Mouse (Mus musculus): ENCODE data around the gene Naaladl1. TPM values are rescaled to one million over a fixed set of nuclear protein-coding genes. Genes with fewer than 3 reads are reported as not detected.

Naaladl1 gene
- polyA plus RNA-seq (2012; rRNA removed): 4.2 and 4.4 TPM in 2 replicates

GRCm38 (mm10) chr19:6105586-6105985 lies at the start of gene Naaladl1:
Gene Naaladl1, plus strand, starts transcription at chr19:6105782.

GRCm38 (mm10) chr19:6057313-6058096 lies 48.1 kb upstream of the Naaladl1 start, which contains the start of the genes Mrpl49 and Fau:
Gene Mrpl49, minus strand, starts transcription at chr19:6057785.
Gene Fau, plus strand, starts transcription at chr19:6057844.

GRCm38 (mm10) chr19:6061021-6061533 lies 44.5 kb upstream of the Naaladl1 start, which contains the start of gene Znhit2:
Gene Znhit2, plus strand, starts transcription at chr19:6061192.

GRCm38 (mm10) chr19:6067724-6068415 lies 37.7 kb upstream of the Naaladl1 start, which contains the start of gene Tm7sf2:
Gene Tm7sf2, minus strand, starts transcription at chr19:6068373.

DNA sequence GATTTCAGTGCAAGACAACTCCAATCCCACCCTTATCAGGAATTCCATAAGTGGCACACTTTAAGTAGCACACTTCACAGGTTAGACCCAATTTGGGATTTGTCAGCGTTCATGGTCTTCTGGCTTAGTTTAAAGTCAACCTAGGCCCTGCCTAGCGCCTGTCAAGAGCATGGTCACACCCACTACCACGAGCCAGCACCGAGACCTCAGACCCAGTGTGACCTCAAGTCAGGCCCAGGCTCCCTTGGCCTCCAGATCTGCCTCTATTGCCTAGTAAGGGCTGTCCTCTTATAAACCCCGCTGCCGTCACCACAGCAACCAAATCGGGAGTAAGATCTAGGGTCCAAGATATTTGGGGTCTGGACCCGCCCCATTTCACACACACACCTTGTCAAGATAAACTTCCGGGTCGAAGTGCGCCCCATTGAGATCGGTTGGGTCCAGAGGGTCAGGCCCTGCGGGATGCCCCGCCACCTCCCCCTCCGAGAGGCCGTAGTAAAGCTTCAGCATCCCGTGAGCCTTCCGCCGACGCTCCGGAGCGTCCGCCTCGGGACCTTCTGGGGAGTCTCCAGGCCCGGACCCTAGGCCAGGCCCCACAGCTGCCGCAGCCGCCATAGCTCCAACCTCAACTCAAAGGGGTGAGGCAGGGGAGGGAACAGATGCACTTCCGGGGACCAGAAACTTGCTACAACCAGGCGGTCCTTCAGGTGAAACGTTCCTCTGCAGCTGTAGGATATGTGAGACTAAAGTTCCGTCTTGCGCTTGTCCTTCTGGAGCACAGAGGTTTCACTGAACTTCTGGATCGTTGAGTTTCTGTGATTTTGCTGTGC lies 28.8 kb upstream of the Naaladl1 start, which contains the start of gene Vps51:
Gene Vps51 (minus strand): TSS at position 668 of the 830 bp plus-strand sequence.

DNA sequence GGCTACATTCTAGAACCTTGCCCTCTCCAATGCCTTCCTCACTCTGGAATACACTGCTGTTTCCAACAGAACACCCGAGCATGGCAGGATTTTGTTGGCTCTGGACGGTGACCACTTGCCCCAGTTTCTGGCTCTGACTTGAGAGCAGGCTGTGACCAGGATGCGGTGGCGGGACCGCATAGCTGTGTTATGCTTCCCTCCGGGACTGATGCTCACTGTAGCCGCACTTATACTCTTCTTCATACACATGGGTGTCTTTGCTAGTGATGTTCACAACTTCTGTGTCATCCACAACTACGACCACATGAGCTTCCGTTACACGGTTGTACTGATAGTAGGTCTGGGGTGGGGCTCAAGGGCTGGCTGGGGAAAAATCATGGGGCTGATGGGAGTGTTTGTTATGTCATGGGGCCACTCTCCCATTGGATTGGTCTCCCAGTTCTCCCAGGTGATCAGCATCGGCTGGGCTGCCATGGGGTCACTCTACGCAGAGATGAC lies 25.6 kb upstream of the Naaladl1 start, which contains the start of gene Tmem262:
Gene Tmem262 (plus strand): TSS at position 51 of the 498 bp plus-strand sequence.

DNA sequence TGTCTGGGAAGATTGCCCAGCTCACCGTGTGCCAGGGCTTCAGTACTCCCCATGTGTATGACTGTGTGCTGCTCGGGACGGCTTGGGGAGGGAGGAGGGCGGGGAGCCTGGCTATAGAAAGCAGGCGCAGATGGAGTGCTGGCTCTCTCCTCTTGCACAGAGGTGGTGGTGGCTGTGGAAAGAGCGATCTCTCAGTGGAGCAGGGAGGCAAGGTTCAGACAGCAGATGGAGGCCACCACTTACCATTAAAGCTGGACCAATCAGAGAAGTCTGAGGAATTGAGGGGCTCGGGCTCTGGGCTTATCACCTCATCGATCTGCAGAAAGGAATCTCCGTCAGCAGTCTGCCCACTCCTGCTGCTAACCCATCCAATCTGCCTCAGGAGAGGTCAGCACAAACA lies 23.4 kb upstream of the Naaladl1 start, which contains the start of gene Gm28374:
Gene Gm28374 (minus strand): TSS at position 101 of the 400 bp plus-strand sequence.

GRCm38 (mm10) chr19:6084478-6085248 lies 20.9 kb upstream of the Naaladl1 start, which contains the start of the genes Zfpl1 and Cdca5:
Gene Zfpl1, minus strand, starts transcription at chr19:6084956.
Gene Cdca5, plus strand, starts transcription at chr19:6084983.

DNA sequence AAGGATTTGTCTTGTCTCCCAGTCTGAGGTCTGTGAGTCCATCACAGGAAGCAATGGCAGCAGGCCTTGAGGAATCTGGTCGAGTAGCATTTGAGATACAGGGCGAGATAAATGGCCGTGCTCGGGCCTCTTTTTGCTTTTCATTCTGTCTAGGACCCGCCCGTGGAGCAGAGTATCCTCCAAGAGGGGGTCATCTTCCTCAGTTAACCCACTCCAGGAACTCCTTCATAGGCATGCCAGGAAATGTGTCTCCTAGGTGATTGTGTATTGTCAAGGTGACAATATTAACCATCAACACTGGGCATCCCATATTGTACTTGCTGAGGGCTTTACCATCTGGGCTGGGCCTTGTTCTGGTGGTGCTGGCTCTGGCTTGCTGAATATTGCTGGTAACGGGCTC lies 11.5 kb upstream of the Naaladl1 start, which contains the start of gene AC131692.1:
Gene AC131692.1 (plus strand): TSS at position 301 of the 400 bp plus-strand sequence.

GRCm38 (mm10) chr19:6117986-6118676 lies 12.5 kb downstream of the Naaladl1 start, which contains the start of gene Sac3d1:
Gene Sac3d1, minus strand, starts transcription at chr19:6118650.

DNA sequence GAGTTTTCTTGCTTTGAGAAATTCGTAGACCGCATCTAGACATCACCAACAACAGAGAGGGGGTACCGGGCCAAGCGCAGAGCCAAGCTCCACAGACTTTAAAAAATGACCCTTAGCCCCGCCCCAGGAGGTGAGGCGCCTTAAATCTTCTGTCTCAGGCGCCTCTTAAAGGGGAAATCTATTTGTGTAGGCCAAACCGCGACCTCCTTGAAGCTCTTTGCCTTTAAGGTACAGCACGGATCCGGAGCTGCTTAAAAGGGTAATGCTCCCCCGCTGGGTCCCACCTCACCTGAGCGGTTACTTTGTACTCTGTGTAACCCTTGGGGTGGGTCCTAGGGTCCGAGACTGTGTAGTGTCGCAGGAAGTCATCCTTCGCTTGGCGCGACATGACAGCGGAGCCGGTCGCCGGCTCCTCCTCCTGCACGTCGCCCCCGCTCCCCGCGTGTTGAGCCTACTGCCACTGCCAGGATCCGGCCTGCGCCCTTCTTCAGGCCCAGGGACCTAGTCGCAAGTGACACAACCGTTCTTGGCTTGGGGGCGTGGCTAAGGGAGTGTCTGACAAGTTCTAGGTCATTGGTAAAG lies 22.3 kb downstream of the Naaladl1 start, which contains the start of gene Snx15:
Gene Snx15 (minus strand): TSS at position 545 of the 582 bp plus-strand sequence.

DNA sequence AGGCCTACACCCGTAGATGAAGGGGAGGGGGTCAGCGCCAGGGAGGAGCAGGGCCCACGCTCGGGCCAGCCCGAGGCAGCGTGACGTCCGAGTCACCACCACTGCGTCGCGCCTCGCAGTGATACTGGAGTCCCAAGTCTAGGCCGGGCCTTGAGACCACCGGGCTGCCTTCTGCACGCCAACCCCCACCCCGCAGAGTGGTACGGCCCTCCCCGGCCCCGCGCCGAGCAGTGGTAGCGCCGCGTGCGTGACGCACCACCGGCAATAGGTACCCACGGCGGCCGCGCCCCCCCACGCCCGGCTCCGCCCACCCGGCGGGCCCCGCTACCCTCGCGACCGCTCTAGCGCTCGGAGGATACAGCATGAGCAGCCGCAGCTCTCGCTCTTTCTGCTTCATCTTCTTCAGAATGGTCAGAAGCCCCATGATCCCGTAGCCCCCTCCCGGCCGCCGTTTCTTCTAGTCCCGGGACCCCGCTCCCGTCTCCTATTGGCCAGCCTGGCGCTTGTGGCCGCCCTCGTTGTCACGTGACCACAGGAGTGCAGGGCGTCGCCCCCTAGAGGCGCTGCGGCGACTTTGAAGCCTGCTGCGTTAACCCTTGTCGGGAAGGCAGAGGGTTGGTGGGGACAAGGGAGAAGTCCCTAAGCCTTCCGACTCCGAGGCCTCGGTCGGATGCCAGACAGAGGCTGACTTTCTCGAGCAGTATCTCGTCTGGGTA lies 35.3 kb downstream of the Naaladl1 start, which contains the start of gene Batf2:
Gene Batf2 (plus strand): TSS at position 306 of the 716 bp plus-strand sequence.

DNA sequence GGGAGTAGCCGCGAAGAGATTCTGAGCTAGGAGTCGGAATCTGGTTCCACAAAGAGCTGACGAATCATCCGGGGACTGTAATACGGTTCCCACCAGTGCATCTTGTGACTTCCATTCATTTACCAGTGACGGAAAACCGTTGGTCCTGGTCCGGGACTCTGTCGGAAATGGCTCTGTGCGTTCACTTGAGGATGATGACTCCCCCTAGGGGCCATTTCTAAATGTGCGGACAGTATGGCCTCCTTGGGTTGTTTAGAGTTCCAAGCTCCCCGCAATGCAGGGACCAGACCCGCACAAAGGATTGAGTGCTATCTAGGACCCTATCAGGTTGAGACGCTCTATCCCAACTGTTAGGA lies 35.8 kb downstream of the Naaladl1 start, which contains the start of gene Arl2:
Gene Arl2 (minus strand): TSS at position 155 of the 356 bp plus-strand sequence.

Other genes with a start within 250 kb of the Naaladl1 start
- 5.5 and 7.0 TPM in 2 replicates for gene Frmd8, start 230.5 kb upstream of the Naaladl1 start, polyA plus RNA-seq (2012; rRNA removed)
- gene Slc25a45, start 228.0 kb upstream of the Naaladl1 start, polyA plus RNA-seq (2012; rRNA removed): 5.2 and 7.1 TPM in 2 replicates
- 2.2 and 2.7 TPM in 2 replicates for gene Tigd3, start 211.6 kb upstream of the Naaladl1 start, polyA plus RNA-seq (2012; rRNA removed)
- 31.1 and 35.5 TPM in 2 replicates for gene Dpf2, start 192.8 kb upstream of the Naaladl1 start, polyA plus RNA-seq (2012; rRNA removed)
- gene Cdc42ep2, start 181.0 kb upstream of the Naaladl1 start, polyA plus RNA-seq (2012; rRNA removed): 2.2 and 2.3 TPM in 2 replicates
- gene Pola2, start 141.6 kb upstream of the Naaladl1 start, polyA plus RNA-seq (2012; rRNA removed): 55.8 and 62.7 TPM in 2 replicates
- not detected in 2 replicates for gene Slc22a20, start 119.6 kb upstream of the Naaladl1 start, polyA plus RNA-seq (2012; rRNA removed)
- gene Capn1, start 89.9 kb upstream of the Naaladl1 start, polyA plus RNA-seq (2012; rRNA removed): 24.8 and 29.9 TPM in 2 replicates
- gene Syvn1, start 59.2 kb upstream of the Naaladl1 start, polyA plus RNA-seq (2012; rRNA removed): 8.8 and 11.9 TPM in 2 replicates
- 28.3 and 34.1 TPM in 2 replicates for gene Mrpl49, start 48.0 kb upstream of the Naaladl1 start, polyA plus RNA-seq (2012; rRNA removed)
- gene Fau, start 47.9 kb upstream of the Naaladl1 start, polyA plus RNA-seq (2012; rRNA removed): 961 and 1,008 TPM in 2 replicates
- gene Znhit2, start 44.6 kb upstream of the Naaladl1 start, polyA plus RNA-seq (2012; rRNA removed): 13.5 and 15.6 TPM in 2 replicates
- 29.2 and 36.4 TPM in 2 replicates for gene Tm7sf2, start 37.4 kb upstream of the Naaladl1 start, polyA plus RNA-seq (2012; rRNA removed)
- 20.8 and 25.0 TPM in 2 replicates for gene Vps51, start 28.6 kb upstream of the Naaladl1 start, polyA plus RNA-seq (2012; rRNA removed)
- 0.06 TPM in 1 of 2 replicates, not detected in the other for gene Tmem262, start 25.7 kb upstream of the Naaladl1 start, polyA plus RNA-seq (2012; rRNA removed)
- 0.17 and 0.19 TPM in 2 replicates for gene Gm28374, start 23.5 kb upstream of the Naaladl1 start, polyA plus RNA-seq (2012; rRNA removed)
- 17.3 and 21.2 TPM in 2 replicates for gene Zfpl1, start 20.8 kb upstream of the Naaladl1 start, polyA plus RNA-seq (2012; rRNA removed)
- 22.5 and 26.6 TPM in 2 replicates for gene Cdca5, start 20.8 kb upstream of the Naaladl1 start, polyA plus RNA-seq (2012; rRNA removed)
- gene AC131692.1, start 11.4 kb upstream of the Naaladl1 start, polyA plus RNA-seq (2012; rRNA removed): 0.50 and 0.53 TPM in 2 replicates
- gene Sac3d1, start 12.9 kb downstream of the Naaladl1 start, polyA plus RNA-seq (2012; rRNA removed): 15.7 and 17.5 TPM in 2 replicates
- 37.2 and 41.0 TPM in 2 replicates for gene Snx15, start 22.5 kb downstream of the Naaladl1 start, polyA plus RNA-seq (2012; rRNA removed)
- gene Batf2, start 35.2 kb downstream of the Naaladl1 start, polyA plus RNA-seq (2012; rRNA removed): 0.27 and 0.37 TPM in 2 replicates
- 22.1 and 23.4 TPM in 2 replicates for gene Arl2, start 35.8 kb downstream of the Naaladl1 start, polyA plus RNA-seq (2012; rRNA removed)
- not detected in 2 replicates for gene Majin, start 78.6 kb downstream of the Naaladl1 start, polyA plus RNA-seq (2012; rRNA removed)
- 0.07 and 0.08 TPM in 2 replicates for gene Gpha2, start 120.6 kb downstream of the Naaladl1 start, polyA plus RNA-seq (2012; rRNA removed)
- 2.7 and 2.8 TPM in 2 replicates for gene Ppp2r5b, start 130.1 kb downstream of the Naaladl1 start, polyA plus RNA-seq (2012; rRNA removed)
- 4.1 and 5.0 TPM in 2 replicates for gene Atg2a, start 135.9 kb downstream of the Naaladl1 start, polyA plus RNA-seq (2012; rRNA removed)
- gene Ehd1, start 170.9 kb downstream of the Naaladl1 start, polyA plus RNA-seq (2012; rRNA removed): 64.9 and 71.3 TPM in 2 replicates
- 2.0 TPM in 2 replicates for gene Cdc42bpg, start 200.7 kb downstream of the Naaladl1 start, polyA plus RNA-seq (2012; rRNA removed)
- gene Men1, start 229.2 kb downstream of the Naaladl1 start, polyA plus RNA-seq (2012; rRNA removed): 16.2 and 19.2 TPM in 2 replicates
- gene Map4k2, start 235.4 kb downstream of the Naaladl1 start, polyA plus RNA-seq (2012; rRNA removed): 13.7 and 16.5 TPM in 2 replicates